In the genomic region with DNA sequence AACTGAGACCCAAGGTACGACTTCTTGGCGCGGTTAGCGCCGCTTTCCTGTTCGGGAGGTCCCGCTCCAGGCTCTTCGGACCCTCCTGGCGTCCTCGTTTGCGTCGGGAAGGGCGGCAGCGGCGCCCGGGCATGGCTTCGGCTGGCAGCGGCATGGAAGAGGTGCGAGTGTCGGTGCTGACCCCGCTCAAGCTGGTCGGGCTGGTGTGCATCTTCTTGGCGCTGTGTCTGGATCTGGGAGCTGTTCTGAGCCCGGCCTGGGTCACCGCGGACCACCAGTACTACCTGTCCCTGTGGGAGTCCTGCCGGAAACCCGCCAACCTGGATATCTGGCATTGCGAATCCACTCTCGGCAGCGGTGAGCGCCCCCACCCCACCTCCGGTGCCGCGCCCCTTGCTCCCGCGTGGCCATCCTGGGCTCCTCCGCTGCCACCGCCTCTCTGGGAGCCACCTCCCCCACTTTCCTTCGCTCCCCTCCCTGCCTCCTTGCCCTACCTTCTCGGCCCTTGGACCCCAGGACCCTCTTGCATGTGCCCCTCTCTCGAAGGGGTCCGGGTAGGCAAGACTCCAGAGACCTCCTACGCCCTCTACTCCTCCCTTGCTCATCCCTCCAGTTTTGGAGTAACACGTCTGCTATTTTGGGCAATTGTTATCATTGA, we compare ENCODE assay signal across 9 mouse cellular contexts. TPM values are rescaled to one million over a fixed set of nuclear protein-coding genes. Genes with fewer than 3 reads are reported as not detected.
DNase-seq lines count a peak whose midpoint lies in the region; ATAC-seq lines count a peak whose summit lies in the region.
"Had no signal": no experiment of that assay in that cellular context is flagged by ENCODE, and none has a peak within 500 bp of the region (broad histone marks: within the 10 kb centered on the region; RNA-seq: fewer than 3 reads in every experiment).

No protein-coding gene starts in this region.

- H3K27ac ChIP-seq in embryonic facial prominence, embryonic 14.5 days (replicated peaks; ENCODE audit: low read depth, low read length), result peak overlapping the region; percentile 83
- H3K27ac ChIP-seq in heart, embryonic 14.5 days (replicated peaks in 1 of 2; ENCODE audit: control insufficient read depth in 1 of 2, insufficient read depth in 1 of 2, low read depth in 2 of 2, low read length in 2 of 2), result peak overlapping the region; percentile 67 to 90
- H3K27ac ChIP-seq in limb, embryonic 13.5 days, result peak overlapping the region; percentile 87
- H3K27ac ChIP-seq in neural tube, embryonic 13.5 days (replicated peaks), result peak overlapping the region; percentile 83

- H3K4me3 ChIP-seq in embryonic facial prominence, embryonic 14.5 days (ENCODE audit: low read depth, low read length), result peak overlapping the region; percentile 59
- H3K4me3 ChIP-seq in heart, embryonic 14.5 days (ENCODE audit: control insufficient read depth in 1 of 2, insufficient read depth in 1 of 2, low read depth in 1 of 2, low read length in 2 of 2), result peak overlapping the region; percentile 58 to 72
- H3K4me3 ChIP-seq in limb, embryonic 13.5 days, result peak overlapping the region; percentile 61
- peak overlapping the region; percentile 63 for H3K4me3 ChIP-seq in neural tube, embryonic 13.5 days

- H3K36me3 ChIP-seq in embryonic facial prominence, embryonic 14.5 days (ENCODE audit: control insufficient read depth, insufficient read depth, low read length), result no peaks in the 10 kb centered on the region
- no peaks in the 10 kb centered on the region for H3K36me3 ChIP-seq in heart, embryonic 14.5 days (ENCODE audit: control insufficient read depth, insufficient read depth, low read length)
- H3K36me3 ChIP-seq in limb, embryonic 13.5 days, result no peaks in the 10 kb centered on the region
- no peaks in the 10 kb centered on the region for H3K36me3 ChIP-seq in neural tube, embryonic 13.5 days

- WGBS in embryonic facial prominence, embryonic 14.5 days, result 22% methylated on average over 29 of the region's 45 CpGs
- WGBS in heart, embryonic 14.5 days, result 8% methylated on average over 39 of the region's 45 CpGs
- 13% methylated on average over 34 of the region's 45 CpGs for WGBS in limb, embryonic 13.5 days
- WGBS in neural tube, embryonic 13.5 days, result 15% methylated on average over 44 of the region's 45 CpGs

- peak; percentile 2 for DNase-seq in kidney, adult 11 months
- no peak for DNase-seq in kidney, postnatal 14 days
- DNase-seq in R1 (ENCODE audit: low read depth, low spot score), result peak; percentile 50
- peak; percentile 20 for DNase-seq in embryonic facial prominence, embryonic 14.5 days (ENCODE audit: low spot score)
- no peak for DNase-seq in thymus, postnatal 14 days

- no peaks in the 10 kb centered on the region for H3K27me3 ChIP-seq in embryonic facial prominence, embryonic 14.5 days (replicated peaks; ENCODE audit: control insufficient read depth, insufficient read depth, low read length)
- H3K27me3 ChIP-seq in heart, embryonic 14.5 days (ENCODE audit: control insufficient read depth, insufficient read depth, low read length), result no peaks in the 10 kb centered on the region
- no peaks in the 10 kb centered on the region for H3K27me3 ChIP-seq in limb, embryonic 13.5 days
- no peaks in the 10 kb centered on the region for H3K27me3 ChIP-seq in neural tube, embryonic 13.5 days
- H3K27me3 ChIP-seq: CH12.LX had no signal

- ATAC-seq in embryonic facial prominence, embryonic 14.5 days (ENCODE audit: low read depth), result peak; percentile 66
- peak; percentile 39; the same call in 1 of the 2 replicates for ATAC-seq in heart, embryonic 14.5 days (ENCODE audit: insufficient number of reproducible peaks, insufficient read depth, low FRiP score, low read depth)
- peak; percentile 66 for ATAC-seq in limb, embryonic 13.5 days (ENCODE audit: low FRiP score, low read depth)
- ATAC-seq in neural tube, embryonic 13.5 days (ENCODE audit: low read depth), result peak; percentile 59

- peak overlapping the region; percentile 50 for H3K4me2 ChIP-seq in embryonic facial prominence, embryonic 14.5 days (ENCODE audit: low read depth, low read length)
- peak overlapping the region; percentile 64 for H3K4me2 ChIP-seq in heart, embryonic 14.5 days (ENCODE audit: low read length)
- peak overlapping the region; percentile 58 for H3K4me2 ChIP-seq in limb, embryonic 13.5 days (replicated peaks)
- H3K4me2 ChIP-seq in neural tube, embryonic 13.5 days, result peak overlapping the region; percentile 54

- H3K9me3 ChIP-seq in embryonic facial prominence, embryonic 14.5 days (ENCODE audit: control insufficient read depth, low read length), result no peaks in the 10 kb centered on the region
- H3K9me3 ChIP-seq in heart, embryonic 14.5 days (ENCODE audit: control insufficient read depth, low read length), result no peaks in the 10 kb centered on the region
- H3K9me3 ChIP-seq in limb, embryonic 13.5 days, result no peaks in the 10 kb centered on the region
- H3K9me3 ChIP-seq in neural tube, embryonic 13.5 days, result no peaks in the 10 kb centered on the region

- H3K4me1 ChIP-seq in embryonic facial prominence, embryonic 14.5 days (ENCODE audit: control insufficient read depth, insufficient read depth, low read length), result no peaks in the 10 kb centered on the region
- H3K4me1 ChIP-seq in heart, embryonic 14.5 days (ENCODE audit: control insufficient read depth in 2 of 2, insufficient read depth in 2 of 2, low read length in 2 of 2), result no peaks in the 10 kb centered on the region; a peak in 1 of 4 replicates
- no peaks in the 10 kb centered on the region for H3K4me1 ChIP-seq in limb, embryonic 13.5 days
- H3K4me1 ChIP-seq in neural tube, embryonic 13.5 days (replicated peaks), result peaks cover 10% of the 10 kb centered on the region

- H3K9ac ChIP-seq in embryonic facial prominence, embryonic 14.5 days (ENCODE audit: low read depth, low read length), result peak overlapping the region; percentile 71
- peak overlapping the region; percentile 76 for H3K9ac ChIP-seq in heart, embryonic 14.5 days (ENCODE audit: low read length)
- peak overlapping the region; percentile 77 for H3K9ac ChIP-seq in limb, embryonic 13.5 days
- peak overlapping the region; percentile 75 for H3K9ac ChIP-seq in neural tube, embryonic 13.5 days

RNA-seq across cellular contexts. Expression of a gene that starts 0.4 kb away (rescaled TPM):
- 30.1 and 33.3 TPM in 2 replicates for polyA plus RNA-seq in embryonic facial prominence, embryonic 14.5 days (2014; fragmentation: Nextera tagmentation; extraction: Ambion mirVana)
- 29.9 and 33.7 TPM in 2 replicates for polyA plus RNA-seq in heart, embryonic 14.5 days (2014; fragmentation: Nextera tagmentation; extraction: Ambion mirVana)
- 15.6 and 17.6 TPM in 2 replicates for polyA plus RNA-seq in limb, embryonic 13.5 days (2015; fragmentation: Nextera tagmentation; extraction: Ambion mirVana)
- polyA plus RNA-seq in neural tube, embryonic 13.5 days (2015; fragmentation: Nextera tagmentation; extraction: Ambion mirVana), result 18.1 and 21.1 TPM in 2 replicates

Comparison
In these comparisons a context has a peak if more than half of its experiments do, and no peak if none do; other contexts are left out.
1. DNase-seq: peak in kidney, adult 11 months (single experiment), R1 (single experiment) and embryonic facial prominence, embryonic 14.5 days (single experiment); none in kidney, postnatal 14 days (single experiment) and thymus, postnatal 14 days (single experiment).
2. Peak in every context shown above with its lines, with median percentiles within 50 percentile points of each other: ATAC-seq, H3K27ac ChIP-seq, H3K4me2 ChIP-seq, H3K4me3 ChIP-seq and H3K9ac ChIP-seq.